Mouse (Mus musculus): ENCODE measurements around the gene Ldlrad2. TPM values are rescaled to one million over a fixed set of nuclear protein-coding genes. Genes with fewer than 3 reads are reported as not detected.

Ldlrad2 gene
- polyA plus RNA-seq, 1 experiment, result not detected

GRCm38 (mm10) chr4:137525426-137525825 is 48.9 kb downstream of the Ldlrad2 start:
- TF ChIP-seq POLR2A (IDR thresholded peaks at IDR 0.05; ENCODE audit: borderline replicate concordance, extremely low read depth, low read depth, low read length) (no peak), CTCF (IDR thresholded peaks at IDR 0.05; ENCODE audit: insufficient read depth, low read length) (no peak)
- DNase-seq, result no peak
- 94% methylated on average over 1 of the region's 1 CpGs for WGBS
- Histone ChIP-seq H3K4me3 (replicated peaks; ENCODE audit: extremely low read depth, low read depth, low read length) (no peak overlapping the region), H3K4me1 (ENCODE audit: control insufficient read depth, insufficient read depth, low read length) (no peaks in the 10 kb centered on the region)

Other genes starting within 250 kb of the Ldlrad2 start
- gene Cdc42, start 216.8 kb downstream of the Ldlrad2 start, polyA plus RNA-seq (2012; rRNA removed), result 67.9 and 124 TPM in 2 replicates
- not detected in 2 replicates for gene Cela3a, start 164.8 kb downstream of the Ldlrad2 start, polyA plus RNA-seq (2012; rRNA removed)
- 0.57 and 12.5 TPM in 2 replicates for gene Cela3b, start 144.0 kb downstream of the Ldlrad2 start, polyA plus RNA-seq (2012; rRNA removed)
- gene 1700013G24Rik, start 121.3 kb downstream of the Ldlrad2 start, polyA plus RNA-seq (2012; rRNA removed), result 0.15 TPM in 1 of 2 replicates, not detected in the other
- 67.8 and 76.2 TPM in 2 replicates for gene Hspg2, start 105.8 kb downstream of the Ldlrad2 start, polyA plus RNA-seq (2012; rRNA removed)
- 45.3 and 67.5 TPM in 2 replicates for gene Usp48, start 19.2 kb upstream of the Ldlrad2 start, polyA plus RNA-seq (2012; rRNA removed)
- gene Rap1gap, start 90.2 kb upstream of the Ldlrad2 start, polyA plus RNA-seq (2012; rRNA removed), result 68.3 and 101 TPM in 2 replicates
- gene Alpl, start 221.8 kb upstream of the Ldlrad2 start, polyA plus RNA-seq (2012; rRNA removed), result 5.4 and 5.5 TPM in 2 replicates